Mouse (Mus musculus) MN1 (cell line): ENCODE results near the gene Ccdc183.

Source experiments
- DNase-seq: peaks from one replicate; pipeline ENCODE4 v3.0.0-alpha.2; 2016; ENCODE audit warnings: low spot score

Gene Ccdc183

DNA sequence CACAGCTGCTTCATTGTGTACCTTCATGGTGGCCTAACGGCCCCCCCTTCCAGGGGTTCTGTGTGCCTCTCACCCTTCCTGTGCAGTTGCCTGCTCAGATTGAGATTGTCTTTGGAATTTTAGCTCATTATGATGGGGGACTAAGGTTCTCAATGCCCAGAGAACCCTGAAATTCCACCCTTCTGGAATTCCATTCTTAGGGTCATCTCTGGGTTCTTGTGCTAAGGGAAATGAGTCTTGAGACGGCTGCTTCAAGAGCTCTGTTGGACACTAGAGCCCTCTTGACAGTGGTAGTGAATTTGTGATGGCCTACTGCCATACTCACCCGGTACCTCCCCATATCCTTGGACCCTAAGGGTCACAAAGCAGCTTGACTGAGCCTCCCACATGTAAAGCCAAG, at the start of gene Ccdc183:
TSS of gene Ccdc183 (minus strand) at position 101 of the 400 bp plus-strand sequence.
- no peak for DNase-seq

DNA sequence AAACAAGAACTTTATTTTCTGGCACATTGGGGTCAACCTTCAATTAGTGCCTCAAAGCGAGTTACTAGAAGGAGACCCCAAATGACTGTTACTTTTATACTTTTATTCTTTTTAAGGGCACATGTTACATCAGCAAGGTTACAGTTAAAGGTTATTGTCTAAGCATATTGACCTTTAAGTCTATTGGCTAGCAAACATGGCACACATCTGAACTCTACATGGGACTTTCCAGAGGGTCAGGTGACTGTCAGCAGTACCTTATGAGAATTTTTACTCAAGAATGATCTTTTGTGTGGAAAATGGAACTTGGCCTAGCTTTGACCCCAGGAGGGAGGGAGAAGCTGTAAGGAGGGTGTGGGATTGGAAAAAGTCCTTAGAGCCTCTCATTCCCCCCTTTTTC, 49.0 kb upstream of the Ccdc183 start:
- DNase-seq, result no peak

DNA sequence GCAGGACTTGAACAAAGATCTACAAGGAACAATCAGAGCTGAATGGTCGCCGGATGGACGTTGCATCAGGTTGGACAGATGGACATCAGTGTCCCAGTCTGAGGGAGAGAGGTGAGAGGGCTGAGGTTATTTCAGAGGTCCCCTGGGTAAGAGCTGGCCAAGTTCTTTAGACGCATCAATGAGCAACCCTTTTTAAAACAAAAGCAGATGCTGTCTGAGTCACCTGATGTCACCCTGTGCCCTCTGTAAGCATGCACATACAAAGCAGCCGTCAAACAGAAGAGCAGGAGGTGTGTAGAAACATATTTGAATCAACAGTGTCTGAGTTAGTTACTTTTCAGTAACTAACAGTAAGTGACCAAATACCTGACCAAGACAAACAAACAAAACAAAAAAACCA, 46.6 kb upstream of the Ccdc183 start:
- no peak for DNase-seq

DNA sequence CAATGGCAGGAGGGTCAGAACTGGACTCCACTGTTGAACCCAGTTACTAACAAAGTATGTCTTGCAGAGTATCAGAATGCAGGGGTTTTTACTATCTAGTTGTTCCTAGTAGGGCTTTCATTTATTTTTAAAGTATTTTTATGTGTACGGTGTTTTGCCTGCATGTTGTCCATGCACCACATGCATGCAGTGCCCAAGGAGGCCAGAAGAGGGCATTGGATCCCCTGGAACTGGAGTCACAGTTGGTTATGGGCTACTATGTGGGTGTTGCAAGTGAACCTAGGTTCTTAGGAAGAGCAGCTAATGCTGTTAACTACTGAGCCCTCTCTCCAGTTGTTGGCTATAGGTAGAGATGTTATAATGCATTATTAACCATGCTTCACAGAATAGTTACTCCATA, 46.0 kb upstream of the Ccdc183 start:
- DNase-seq, result no peak

DNA sequence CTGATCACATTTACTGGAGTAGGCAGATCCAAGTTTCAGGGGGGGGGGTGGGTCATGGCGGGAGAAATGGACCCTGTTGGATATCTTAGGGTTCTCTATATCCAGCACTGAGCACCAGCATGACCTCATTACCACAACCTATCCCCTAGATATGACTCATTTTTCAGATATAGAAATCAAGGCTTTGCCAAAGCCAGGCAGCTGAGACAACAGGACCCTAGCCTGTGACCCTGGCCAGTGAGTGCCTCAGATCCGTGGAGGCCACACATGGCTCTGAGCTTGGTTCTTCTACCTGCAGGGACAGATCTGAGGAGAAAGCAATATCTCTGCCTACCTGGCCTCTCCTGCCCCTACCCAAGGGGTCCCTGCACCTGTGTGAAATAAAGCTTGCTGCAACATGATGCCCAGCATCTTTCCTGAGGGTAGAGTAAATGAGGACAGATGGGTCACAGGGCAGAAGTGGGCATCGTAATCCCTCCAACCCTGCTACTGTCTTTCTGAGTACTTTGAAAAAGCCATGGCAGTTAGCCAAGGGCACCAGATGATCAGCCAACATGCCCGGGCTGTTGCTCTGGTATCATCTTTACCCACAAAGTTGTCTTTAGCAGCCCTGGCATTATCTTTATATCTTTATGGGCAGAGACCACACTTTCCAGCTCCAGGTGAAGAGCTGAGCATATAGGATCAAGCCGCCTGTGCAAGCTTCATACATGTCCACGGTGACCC, 43.9 kb upstream of the Ccdc183 start:
- DNase-seq, result no peak

DNA sequence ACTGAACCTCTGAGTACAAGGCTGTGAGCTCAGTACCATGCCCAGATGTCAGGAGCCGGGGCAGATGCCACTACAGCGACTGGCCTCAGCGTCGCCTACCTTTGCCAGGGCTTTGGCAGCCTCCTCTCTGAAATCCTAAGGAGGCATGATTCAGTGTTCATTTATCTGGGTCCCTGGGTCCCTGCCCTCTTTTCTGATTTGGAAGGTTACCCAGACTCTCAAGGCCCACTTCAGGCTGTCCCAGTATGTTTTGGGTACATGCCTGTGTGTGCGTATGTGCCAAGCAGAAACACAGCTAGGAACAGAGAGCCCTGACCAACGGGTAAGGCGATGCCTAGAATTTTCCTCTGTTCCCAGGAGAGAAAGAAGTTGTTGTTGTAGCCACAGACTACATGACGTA, 42.8 kb upstream of the Ccdc183 start:
- DNase-seq, result no peak

DNA sequence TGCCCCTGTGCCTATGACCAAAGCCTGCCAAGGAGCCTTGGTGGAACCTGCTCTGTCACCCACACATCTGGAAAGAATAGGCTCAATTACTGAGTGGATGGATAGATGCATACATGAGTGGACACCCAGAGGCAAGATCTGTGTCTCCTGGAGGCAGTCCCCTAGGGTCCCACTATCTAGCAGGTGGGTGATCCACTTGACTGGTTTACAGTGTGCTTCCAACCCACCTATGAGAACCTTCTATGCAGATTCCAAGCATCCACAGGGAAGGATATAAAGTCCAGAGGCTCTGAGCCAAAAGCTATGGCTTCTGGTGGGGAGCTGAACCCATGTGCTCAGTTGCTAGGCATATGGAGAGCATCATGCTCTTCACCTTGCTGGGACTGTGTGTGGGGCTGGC, 40.2 kb upstream of the Ccdc183 start, which contains the start of gene Lcn5:
TSS of gene Lcn5 (plus strand) at position 301 of the 400 bp plus-strand sequence.
- DNase-seq, result no peak

DNA sequence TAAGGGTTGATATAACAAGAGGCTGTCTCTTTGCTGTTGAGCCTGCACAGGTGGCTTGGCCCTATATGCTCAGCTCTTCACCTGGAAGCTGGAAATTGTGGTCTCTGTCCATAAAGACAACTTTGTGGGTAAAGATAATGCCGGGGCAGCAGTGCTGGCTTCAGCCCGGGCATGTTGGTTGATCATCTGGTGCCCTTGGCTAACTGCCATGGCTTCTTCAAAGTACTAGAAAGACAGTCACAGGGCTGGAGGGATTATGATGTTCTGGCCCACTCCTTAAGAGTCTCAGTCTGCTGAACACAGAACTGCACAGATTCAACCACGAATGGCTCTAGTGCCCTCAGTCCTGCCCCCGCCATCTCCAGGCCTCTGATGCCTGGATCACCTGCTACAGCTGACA, 39.8 kb upstream of the Ccdc183 start:
- DNase-seq, result no peak

DNA sequence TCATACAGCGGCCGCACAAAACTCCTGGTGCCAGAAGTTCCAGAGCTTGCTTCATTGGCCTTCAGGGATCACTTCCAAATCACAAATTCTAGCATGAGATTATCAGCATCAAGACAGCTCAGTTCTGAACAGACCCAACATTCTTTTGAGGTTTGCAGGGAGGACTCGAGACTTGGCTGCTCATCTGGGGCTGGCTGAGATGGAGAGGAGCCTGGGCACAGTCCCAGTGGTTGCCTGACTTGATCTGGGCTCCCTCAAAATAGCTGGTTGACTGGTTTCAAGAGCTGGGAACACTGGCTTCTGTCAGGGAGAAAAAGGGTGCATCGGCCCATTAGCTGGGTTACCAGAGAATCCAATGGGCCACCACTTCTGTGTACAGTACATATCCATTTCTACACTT, 39.2 kb upstream of the Ccdc183 start:
- no peak for DNase-seq

DNA sequence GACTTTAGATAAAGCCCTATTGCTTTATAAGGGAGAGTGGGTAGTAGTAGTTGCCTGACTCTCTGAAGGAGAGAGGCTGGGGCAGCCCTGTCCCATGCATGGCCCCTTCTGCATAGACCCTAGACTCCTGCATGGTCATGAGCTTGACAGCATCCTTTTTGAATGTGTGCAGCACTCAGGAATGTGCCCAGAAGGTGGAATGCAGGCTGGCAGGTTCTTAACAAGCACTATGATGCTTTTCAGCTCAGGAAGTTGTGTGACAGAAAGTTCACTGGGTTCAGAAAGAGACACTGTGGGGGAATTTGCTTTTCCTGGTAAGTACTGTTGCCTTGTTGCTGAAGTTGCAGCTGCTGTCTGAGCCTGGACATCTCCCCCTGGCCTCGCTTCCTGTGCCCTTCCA, 37.0 kb upstream of the Ccdc183 start:
- DNase-seq, result no peak

DNA sequence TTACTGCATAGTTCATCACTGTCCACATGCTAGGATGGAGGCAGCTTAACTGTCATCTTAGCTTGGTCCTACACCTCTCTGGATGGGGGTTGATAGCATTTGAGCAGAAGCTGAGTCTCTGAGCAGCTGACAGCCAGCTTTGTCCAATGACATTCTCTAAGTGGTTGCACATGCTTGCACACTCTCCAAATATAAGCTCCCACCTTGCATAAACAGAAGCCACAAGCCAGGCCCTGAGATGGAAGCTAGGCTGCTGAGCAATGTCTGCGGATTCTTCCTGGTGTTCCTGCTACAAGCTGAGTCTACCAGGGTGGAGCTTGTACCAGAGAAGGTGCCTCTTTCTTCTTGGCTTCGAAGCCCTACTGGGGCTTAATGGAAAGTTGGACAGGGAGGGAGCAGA, 35.4 kb upstream of the Ccdc183 start, which contains the start of gene Lcn8:
TSS of gene Lcn8 (plus strand) at position 219 of the 400 bp plus-strand sequence.
- DNase-seq, result no peak

DNA sequence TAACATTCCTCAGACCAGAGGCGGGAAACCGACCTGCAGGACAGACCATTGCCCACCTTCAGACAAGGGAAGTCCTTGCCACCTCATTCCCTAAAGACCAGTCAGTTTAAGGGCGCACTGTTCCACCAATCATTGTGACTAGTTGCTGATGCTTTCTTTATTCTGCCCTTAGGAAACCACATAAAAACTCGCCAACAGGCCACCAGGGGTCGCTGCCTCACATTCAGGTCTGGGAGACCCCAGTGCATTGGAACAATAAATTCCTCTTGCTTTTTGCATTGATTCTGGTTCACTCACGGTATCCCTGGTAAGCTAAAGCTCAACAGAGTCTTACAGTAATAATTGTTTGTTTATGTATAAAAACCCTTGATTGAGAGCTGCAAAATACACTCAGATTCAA, 22.4 kb upstream of the Ccdc183 start:
- DNase-seq, result peak; percentile 18

DNA sequence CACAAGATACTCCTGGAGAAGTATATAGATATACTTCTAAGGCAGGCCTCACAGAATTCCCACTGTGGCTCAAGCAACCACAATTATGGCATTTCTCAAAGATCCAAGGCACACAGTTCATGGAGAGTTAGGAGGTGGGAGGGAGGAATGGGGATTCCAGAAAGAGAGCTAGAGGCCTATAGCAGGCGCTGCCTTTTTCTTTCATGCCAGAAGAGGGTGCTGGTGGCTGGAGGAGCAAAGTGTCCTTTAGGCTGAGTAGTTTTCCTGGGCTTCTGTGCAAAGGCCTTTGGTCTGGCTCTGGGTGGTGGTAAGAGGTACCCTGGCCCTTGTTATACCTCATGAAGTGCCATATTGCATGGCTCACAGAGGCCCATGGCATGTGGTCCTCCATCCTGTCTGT, 16.6 kb upstream of the Ccdc183 start:
- no peak for DNase-seq

DNA sequence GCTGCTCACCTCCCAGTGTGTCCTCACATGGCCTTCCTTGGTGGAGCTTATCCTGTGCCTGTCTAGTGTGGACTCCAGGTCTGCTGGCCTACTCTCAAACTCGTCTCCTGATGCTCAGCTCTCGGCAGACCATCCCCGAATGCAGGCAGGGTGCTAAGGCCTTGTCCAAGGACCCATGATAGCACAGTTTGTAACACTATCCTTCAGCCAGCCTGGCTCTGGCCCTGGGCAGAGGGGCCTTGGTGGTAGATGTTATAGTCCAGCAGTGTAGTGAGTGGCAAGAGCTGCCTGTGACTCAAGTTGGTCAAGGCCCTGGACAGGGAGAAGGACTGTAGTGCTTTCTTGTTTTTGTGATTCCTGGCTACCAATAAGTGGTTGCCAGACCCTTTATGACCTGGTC, 16.1 kb upstream of the Ccdc183 start:
- DNase-seq, result no peak

DNA sequence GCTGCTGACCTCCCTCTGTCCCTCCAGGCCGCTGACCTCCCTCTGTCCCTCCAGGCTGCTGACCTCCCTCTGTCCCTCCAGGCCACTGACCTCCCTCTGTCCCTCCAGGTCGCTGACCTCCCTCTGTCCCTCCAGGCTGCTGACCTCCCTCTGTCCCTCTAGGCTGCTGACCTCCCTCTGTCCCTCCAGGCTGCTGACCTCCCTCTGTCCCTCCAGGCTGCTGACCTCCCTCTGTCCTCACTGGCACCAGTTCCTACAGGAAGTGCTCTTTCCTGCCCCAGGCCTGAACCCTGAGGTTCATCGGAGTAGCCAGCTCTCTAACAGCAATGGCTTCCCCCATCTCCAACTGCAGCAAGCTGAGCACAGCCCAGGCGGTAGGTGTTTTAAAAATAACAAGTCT, 11.3 kb upstream of the Ccdc183 start:
- no peak for DNase-seq

DNA sequence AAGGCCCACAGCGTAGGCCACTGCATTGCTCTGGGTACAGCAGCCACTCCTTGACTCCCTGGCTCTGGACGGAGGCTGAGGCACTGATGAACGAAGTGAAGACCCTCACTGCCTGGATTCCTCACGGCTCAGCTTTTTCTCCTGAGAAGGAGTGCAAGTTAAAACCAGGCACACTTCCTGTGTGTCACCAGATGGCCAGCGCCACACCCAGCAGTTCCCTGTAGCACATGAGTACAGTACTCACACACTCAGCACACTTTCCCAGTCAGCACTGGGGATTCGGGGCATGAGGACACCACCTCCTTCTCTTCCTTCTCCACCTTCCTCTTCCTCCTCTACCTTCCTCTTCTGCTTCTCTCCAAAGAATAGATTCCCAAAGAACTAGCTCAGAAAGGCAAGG, 10.3 kb upstream of the Ccdc183 start, which contains the start of gene Fcna:
TSS of gene Fcna (minus strand) at position 220 of the 400 bp plus-strand sequence.
- DNase-seq, result no peak

DNA sequence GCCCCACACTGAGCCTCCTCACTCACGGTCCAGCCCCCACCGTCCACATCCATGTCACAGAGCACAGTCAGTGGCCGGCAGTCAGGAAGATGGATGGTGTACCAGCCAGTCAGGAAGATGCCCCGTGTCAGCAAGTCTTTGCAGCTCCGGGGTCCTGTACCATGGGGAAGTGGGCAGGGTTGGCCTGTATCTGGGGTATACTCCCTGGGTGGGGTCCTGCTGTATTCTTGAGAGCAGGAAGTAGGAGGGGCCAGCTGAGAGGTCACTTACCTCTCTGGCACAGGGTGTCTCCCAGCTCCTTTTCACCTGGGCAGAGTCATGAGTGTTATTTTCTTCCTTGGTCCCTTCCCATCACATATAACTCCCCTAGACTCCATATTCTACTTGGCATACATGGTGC, 8.5 kb upstream of the Ccdc183 start:
- DNase-seq, result no peak

DNA sequence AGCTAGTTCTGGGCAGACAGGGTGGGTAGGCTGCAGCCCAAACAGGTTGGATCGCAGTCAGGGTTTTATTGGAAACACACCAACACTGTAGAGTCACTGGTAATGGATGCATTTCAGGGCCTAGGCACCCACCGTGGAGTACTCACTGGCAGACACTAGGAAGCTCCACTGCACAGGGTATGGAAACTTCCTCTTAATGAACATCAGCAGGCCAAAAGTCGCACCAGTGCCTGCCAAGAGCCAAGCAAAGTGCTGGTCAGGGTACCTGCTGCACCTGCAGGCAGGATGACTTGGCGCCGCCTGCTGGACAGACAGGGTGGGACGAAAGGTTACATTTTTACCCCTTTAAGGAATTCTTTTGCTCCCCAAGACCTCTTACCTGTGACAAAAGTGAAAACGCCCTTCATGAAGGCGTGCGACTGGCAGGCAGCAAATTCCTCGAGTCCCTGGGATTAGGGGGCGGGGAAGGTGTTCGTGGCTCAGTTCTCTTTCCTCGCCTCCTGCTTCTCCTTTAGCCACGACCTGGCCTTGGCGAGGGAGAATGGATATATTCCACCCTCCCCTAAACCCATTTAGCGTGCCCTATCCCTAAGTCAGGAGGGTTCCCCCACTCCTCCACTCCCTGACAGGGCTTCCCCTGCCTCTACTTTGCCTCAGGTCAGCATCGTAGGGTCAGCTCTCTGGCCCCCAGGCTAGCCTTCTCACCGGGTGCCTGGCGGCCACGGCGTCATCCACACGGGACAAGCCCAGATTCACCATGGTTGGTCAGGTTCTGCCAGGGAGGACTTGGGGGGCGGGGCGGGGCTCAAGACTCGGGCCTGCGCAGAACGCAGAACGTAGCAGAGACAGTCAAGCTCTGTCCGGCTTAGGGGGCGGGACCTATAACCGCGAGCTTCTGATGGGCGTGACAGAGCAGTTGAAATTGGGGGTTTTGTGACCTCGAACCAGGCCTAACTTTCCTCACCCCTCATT, 4.0 kb upstream of the Ccdc183 start, which contains the start of gene Tmem141:
TSS of gene Tmem141 (minus strand) at position 777 of the 972 bp plus-strand sequence.
- DNase-seq, result no peak

DNA sequence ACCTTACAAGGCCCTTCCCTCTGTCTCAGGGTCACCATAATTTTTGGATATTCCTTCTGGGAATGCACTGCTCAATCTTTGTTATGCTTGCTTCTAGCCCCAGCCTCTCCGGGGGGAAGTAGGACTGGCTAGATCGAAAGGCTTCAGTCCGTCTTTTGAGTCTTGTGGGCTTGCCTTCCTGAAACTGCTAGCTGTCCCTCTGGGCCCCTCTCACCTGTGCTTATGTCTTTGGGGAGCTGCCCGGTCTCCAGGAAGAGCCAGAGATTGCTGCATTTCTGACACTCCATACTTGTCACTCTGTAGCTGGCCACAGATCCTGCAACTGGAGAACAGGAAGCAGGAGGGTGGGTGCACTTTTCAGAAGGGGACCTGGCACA, 3.4 kb upstream of the Ccdc183 start:
- DNase-seq, result no peak

DNA sequence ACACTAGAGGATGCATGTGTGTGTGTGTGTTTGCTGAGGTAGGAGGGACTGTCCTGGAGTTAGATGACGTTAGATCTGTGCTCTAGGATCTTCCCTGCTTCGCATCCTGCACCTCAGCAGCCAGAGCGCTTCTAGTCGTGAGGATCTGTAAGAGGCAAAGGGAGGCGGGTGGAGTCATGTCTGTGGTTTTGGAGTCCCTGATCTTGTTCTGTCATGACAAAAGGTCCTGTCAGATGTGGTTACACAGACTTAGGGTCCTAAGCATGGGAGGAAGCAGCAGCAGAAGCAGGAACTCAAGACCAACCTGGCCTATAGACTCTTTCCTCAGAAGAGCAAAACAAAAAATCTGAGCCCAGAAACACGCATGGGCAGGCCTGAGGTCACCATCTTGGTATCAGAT, 2.9 kb upstream of the Ccdc183 start:
- no peak for DNase-seq

DNA sequence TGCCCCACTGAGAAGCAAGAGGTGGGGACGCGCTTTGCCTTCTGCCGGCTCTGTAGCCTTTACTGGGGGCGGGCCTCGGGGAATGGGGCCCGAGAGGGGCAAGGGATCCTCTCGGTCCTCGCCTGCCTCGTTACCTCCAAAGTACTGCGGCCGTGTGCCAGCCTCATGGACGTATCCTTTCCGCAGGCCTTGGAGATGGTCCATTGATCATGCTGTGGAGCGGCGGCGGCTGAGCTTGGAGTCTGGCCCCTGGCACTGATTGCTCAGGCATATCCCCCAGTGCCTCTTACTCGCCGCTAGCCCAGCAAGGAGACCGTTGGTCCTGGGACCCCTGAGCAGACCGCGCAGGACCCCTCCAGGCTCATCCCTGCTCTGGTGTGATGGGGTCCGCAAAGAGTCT, 1.1 kb downstream of the Ccdc183 start:
- DNase-seq, result no peak

DNA sequence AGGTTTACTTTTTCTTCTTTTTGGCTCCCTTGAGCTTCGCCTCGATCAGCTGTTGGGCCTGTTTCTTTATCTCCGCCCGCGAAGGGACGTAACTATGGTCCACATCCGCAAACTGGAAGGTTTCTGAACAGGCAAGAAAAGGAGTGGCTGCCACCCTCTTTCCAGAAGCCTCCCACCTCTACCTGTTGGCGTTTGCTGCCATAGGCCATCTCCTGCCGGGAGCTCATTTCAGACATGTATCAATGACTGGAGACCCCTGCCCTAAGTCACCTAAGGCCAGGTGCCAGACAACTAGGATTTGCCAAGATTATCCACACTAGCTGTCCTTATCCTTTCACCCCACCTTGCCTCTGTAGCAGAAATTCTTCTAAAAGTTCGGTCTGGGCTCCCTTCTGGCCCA, 8.8 kb downstream of the Ccdc183 start:
- DNase-seq, result no peak
